Mouse (Mus musculus): ENCODE measurements around the gene Ssc5d. TPM values are rescaled to one million over a fixed set of nuclear protein-coding genes. Genes with fewer than 3 reads are reported as not detected.
A peak's percentile ranks its signal among the peaks of the same experiment; 100 is the strongest.

Gene Ssc5d
- polyA plus RNA-seq, 1 experiment from 2014 or later = 3.6 TPM

- H3K4me2 ChIP-seq (ENCODE audit: low read depth, low read length) = no peak overlapping the region
- H3K27me3 ChIP-seq (replicated peaks; ENCODE audit: control insufficient read depth, insufficient read depth, low read length) = no peaks in the 10 kb centered on the region
Observed at GRCm38 (mm10) chr7:4937392-4937791, 11.8 kb downstream of the Ssc5d start.

GRCm38 (mm10) chr7:4938456-4938855 lies 12.9 kb downstream of the Ssc5d start:
- Histone ChIP-seq H3K4me1 (ENCODE audit: control insufficient read depth, insufficient read depth, low read length) (no peaks in the 10 kb centered on the region), H3K4me2 (ENCODE audit: low read depth, low read length) (no peak overlapping the region), H3K9ac (ENCODE audit: low read depth, low read length) (no peak overlapping the region), H3K4me3 (ENCODE audit: low read length) (no peak overlapping the region), H3K27me3 (replicated peaks; ENCODE audit: control insufficient read depth, insufficient read depth, low read length) (no peaks in the 10 kb centered on the region), H3K9me3 (ENCODE audit: control insufficient read depth, low read length) (no peaks in the 10 kb centered on the region), H3K36me3 (ENCODE audit: control insufficient read depth, insufficient read depth, low read length) (no peaks in the 10 kb centered on the region; the same call in 1 of the 2 replicates), H3K27ac (ENCODE audit: low read length) (no peak overlapping the region)
- 36% methylated on average over 2 of the region's 2 CpGs for WGBS
- no peak for ATAC-seq

More at GRCm38 (mm10) chr7:4937392-4937791, 11.8 kb downstream of the Ssc5d start:
- H3K4me3 ChIP-seq (ENCODE audit: low read length) = no peak overlapping the region
- no peak for ATAC-seq
- H3K27ac ChIP-seq (ENCODE audit: low read length) = no peak overlapping the region
- H3K9me3 ChIP-seq (ENCODE audit: control insufficient read depth, low read length) = no peaks in the 10 kb centered on the region
- no peaks in the 10 kb centered on the region; the same call in 1 of the 2 replicates for H3K36me3 ChIP-seq (ENCODE audit: control insufficient read depth, insufficient read depth, low read length)
- WGBS = 75% methylated on average over 11 of the region's 11 CpGs
- H3K9ac ChIP-seq (ENCODE audit: low read depth, low read length) = no peak overlapping the region; the same call in 1 of the 2 replicates
- H3K4me1 ChIP-seq (ENCODE audit: control insufficient read depth, insufficient read depth, low read length) = no peaks in the 10 kb centered on the region

- no peaks in the 10 kb centered on the region for H3K9me3 ChIP-seq (ENCODE audit: control insufficient read depth, low read length)
- 17% methylated on average over 9 of the region's 9 CpGs for WGBS
- H3K9ac ChIP-seq (ENCODE audit: low read depth, low read length) = no peak overlapping the region
- H3K4me2 ChIP-seq (ENCODE audit: low read depth, low read length) = no peak overlapping the region
- H3K4me3 ChIP-seq (ENCODE audit: low read length) = no peak overlapping the region
- H3K27ac ChIP-seq (ENCODE audit: low read length) = no peak overlapping the region
- no peaks in the 10 kb centered on the region for H3K27me3 ChIP-seq (replicated peaks; ENCODE audit: control insufficient read depth, insufficient read depth, low read length)
- ATAC-seq = peak; percentile 78
- H3K4me1 ChIP-seq (ENCODE audit: control insufficient read depth, insufficient read depth, low read length) = no peaks in the 10 kb centered on the region
- H3K36me3 ChIP-seq (ENCODE audit: control insufficient read depth, insufficient read depth, low read length) = no peaks in the 10 kb centered on the region
Observed at GRCm38 (mm10) chr7:4940068-4940479, 14.5 kb downstream of the Ssc5d start.

GRCm38 (mm10) chr7:4942673-4943072 lies 17.1 kb downstream of the Ssc5d start:
- Histone ChIP-seq H3K27me3 (replicated peaks; ENCODE audit: control insufficient read depth, insufficient read depth, low read length) (no peaks in the 10 kb centered on the region), H3K9me3 (ENCODE audit: control insufficient read depth, low read length) (no peaks in the 10 kb centered on the region), H3K9ac (ENCODE audit: low read depth, low read length) (no peak overlapping the region), H3K4me3 (ENCODE audit: low read length) (no peak overlapping the region), H3K4me2 (ENCODE audit: low read depth, low read length) (no peak overlapping the region), H3K27ac (ENCODE audit: low read length) (no peak overlapping the region), H3K36me3 (ENCODE audit: control insufficient read depth, insufficient read depth, low read length) (no peaks in the 10 kb centered on the region), H3K4me1 (ENCODE audit: control insufficient read depth, insufficient read depth, low read length) (no peaks in the 10 kb centered on the region)
- peak; percentile 8; the same call in 1 of the 2 replicates for ATAC-seq
- WGBS = 52% methylated on average over 5 of the region's 5 CpGs

GRCm38 (mm10) chr7:4943223-4943815 lies 17.7 kb downstream of the Ssc5d start:
- H3K9ac ChIP-seq (ENCODE audit: low read depth, low read length) = peak overlapping the region; percentile 44; the same call in 1 of the 2 replicates
- no peaks in the 10 kb centered on the region for H3K9me3 ChIP-seq (ENCODE audit: control insufficient read depth, low read length)
- H3K4me2 ChIP-seq (ENCODE audit: low read depth, low read length) = peak overlapping the region; percentile 54
- peak overlapping the region; percentile 42 for H3K4me3 ChIP-seq (ENCODE audit: low read length)
- H3K4me1 ChIP-seq (ENCODE audit: control insufficient read depth, insufficient read depth, low read length) = no peaks in the 10 kb centered on the region
- no peak overlapping the region for H3K27ac ChIP-seq (ENCODE audit: low read length)
- peak; percentile 90 for ATAC-seq
- WGBS = 13% methylated on average over 15 of the region's 15 CpGs
- H3K36me3 ChIP-seq (ENCODE audit: control insufficient read depth, insufficient read depth, low read length) = no peaks in the 10 kb centered on the region
- H3K27me3 ChIP-seq (replicated peaks; ENCODE audit: control insufficient read depth, insufficient read depth, low read length) = no peaks in the 10 kb centered on the region

GRCm38 (mm10) chr7:4947855-4948254 lies 22.3 kb downstream of the Ssc5d start:
- Histone ChIP-seq H3K4me3 (ENCODE audit: low read length) (no peak overlapping the region), H3K9ac (ENCODE audit: low read depth, low read length) (peak overlapping the region; percentile 17; the same call in 1 of the 2 replicates), H3K27me3 (replicated peaks; ENCODE audit: control insufficient read depth, insufficient read depth, low read length) (no peaks in the 10 kb centered on the region), H3K9me3 (ENCODE audit: control insufficient read depth, low read length) (no peaks in the 10 kb centered on the region), H3K4me1 (ENCODE audit: control insufficient read depth, insufficient read depth, low read length) (no peaks in the 10 kb centered on the region), H3K36me3 (ENCODE audit: control insufficient read depth, insufficient read depth, low read length) (no peaks in the 10 kb centered on the region), H3K4me2 (ENCODE audit: low read depth, low read length) (no peak overlapping the region), H3K27ac (ENCODE audit: low read length) (no peak overlapping the region)
- ATAC-seq = no peak
- 40% methylated on average over 2 of the region's 2 CpGs for WGBS

- 52% methylated on average over 6 of the region's 6 CpGs for WGBS
- no peak overlapping the region for H3K27ac ChIP-seq (ENCODE audit: low read length)
Observed at GRCm38 (mm10) chr7:4948386-4948785, 22.8 kb downstream of the Ssc5d start.

GRCm38 (mm10) chr7:4950561-4951342 lies 25.2 kb downstream of the Ssc5d start:
- Histone ChIP-seq H3K9me3 (ENCODE audit: control insufficient read depth, low read length) (no peaks in the 10 kb centered on the region), H3K4me2 (ENCODE audit: low read depth, low read length) (no peak overlapping the region), H3K4me3 (ENCODE audit: low read length) (no peak overlapping the region), H3K4me1 (ENCODE audit: control insufficient read depth, insufficient read depth, low read length) (no peaks in the 10 kb centered on the region), H3K27ac (ENCODE audit: low read length) (peak overlapping the region; percentile 5; the same call in 1 of the 2 replicates), H3K27me3 (replicated peaks; ENCODE audit: control insufficient read depth, insufficient read depth, low read length) (no peaks in the 10 kb centered on the region), H3K9ac (ENCODE audit: low read depth, low read length) (no peak overlapping the region), H3K36me3 (ENCODE audit: control insufficient read depth, insufficient read depth, low read length) (no peaks in the 10 kb centered on the region)
- ATAC-seq = peak; percentile 85
- 82% methylated on average over 19 of the region's 19 CpGs for WGBS

More at GRCm38 (mm10) chr7:4948386-4948785, 22.8 kb downstream of the Ssc5d start:
- H3K9ac ChIP-seq (ENCODE audit: low read depth, low read length) = no peak overlapping the region
- H3K36me3 ChIP-seq (ENCODE audit: control insufficient read depth, insufficient read depth, low read length) = no peaks in the 10 kb centered on the region
- H3K4me3 ChIP-seq (ENCODE audit: low read length) = no peak overlapping the region
- H3K27me3 ChIP-seq (replicated peaks; ENCODE audit: control insufficient read depth, insufficient read depth, low read length) = no peaks in the 10 kb centered on the region
- no peak overlapping the region for H3K4me2 ChIP-seq (ENCODE audit: low read depth, low read length)
- H3K9me3 ChIP-seq (ENCODE audit: control insufficient read depth, low read length) = no peaks in the 10 kb centered on the region
- ATAC-seq = no peak
- H3K4me1 ChIP-seq (ENCODE audit: control insufficient read depth, insufficient read depth, low read length) = no peaks in the 10 kb centered on the region

- Histone ChIP-seq H3K4me3 (ENCODE audit: low read length) (no peak overlapping the region), H3K9me3 (ENCODE audit: control insufficient read depth, low read length) (no peaks in the 10 kb centered on the region), H3K4me1 (ENCODE audit: control insufficient read depth, insufficient read depth, low read length) (no peaks in the 10 kb centered on the region), H3K27ac (ENCODE audit: low read length) (no peak overlapping the region), H3K36me3 (ENCODE audit: control insufficient read depth, insufficient read depth, low read length) (no peaks in the 10 kb centered on the region), H3K27me3 (replicated peaks; ENCODE audit: control insufficient read depth, insufficient read depth, low read length) (no peaks in the 10 kb centered on the region), H3K9ac (ENCODE audit: low read depth, low read length) (no peak overlapping the region), H3K4me2 (ENCODE audit: low read depth, low read length) (no peak overlapping the region)
- ATAC-seq = no peak
- 25% methylated on average over 10 of the region's 10 CpGs for WGBS
Observed at GRCm38 (mm10) chr7:4953815-4954445, 28.3 kb downstream of the Ssc5d start.
